Mouse (Mus musculus): Measurements from ENCODE around the gene Ppox.
"Not testable (repeated sequence)": the region's sequence is repeated elsewhere in the genome, so short reads cannot be mapped to it uniquely, and the experiment has no call there.

Ppox gene

DNA sequence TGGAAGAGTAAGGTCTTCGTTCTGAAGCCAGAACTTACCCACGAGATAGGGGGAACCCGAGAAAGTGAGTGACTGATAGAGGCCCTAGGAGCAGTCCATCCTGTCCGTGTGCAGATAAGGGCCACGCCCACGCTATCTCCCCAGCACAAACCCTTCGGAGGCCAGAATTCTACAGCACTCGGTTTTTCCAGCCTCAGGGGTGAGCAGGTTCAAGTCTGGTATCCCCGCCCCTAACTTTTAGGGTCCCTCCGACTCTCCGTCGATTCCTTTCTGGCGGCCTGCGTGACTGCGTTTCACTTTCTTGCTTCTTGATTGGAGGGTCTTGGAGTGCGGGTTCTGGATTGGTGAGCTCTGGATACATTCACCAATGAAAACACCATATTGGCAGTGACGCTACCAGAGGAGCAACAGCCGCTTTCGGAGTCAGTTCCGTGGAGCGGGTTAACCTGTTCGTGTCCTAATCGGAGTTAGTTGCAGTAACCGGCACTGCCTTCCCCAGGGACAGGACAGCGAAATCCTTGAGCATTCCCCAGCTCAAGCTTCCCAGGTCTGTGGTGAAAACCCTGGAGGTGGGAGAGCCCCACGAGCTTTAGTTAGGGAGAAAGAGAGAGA is at the start of gene Ppox:
Ppox (minus strand) TSS at position 271 of the 612 bp plus-strand sequence.
- peak; percentile 90 to 93 for DNase-seq (ENCODE audit: low spot score in 2 of 2)

DNA sequence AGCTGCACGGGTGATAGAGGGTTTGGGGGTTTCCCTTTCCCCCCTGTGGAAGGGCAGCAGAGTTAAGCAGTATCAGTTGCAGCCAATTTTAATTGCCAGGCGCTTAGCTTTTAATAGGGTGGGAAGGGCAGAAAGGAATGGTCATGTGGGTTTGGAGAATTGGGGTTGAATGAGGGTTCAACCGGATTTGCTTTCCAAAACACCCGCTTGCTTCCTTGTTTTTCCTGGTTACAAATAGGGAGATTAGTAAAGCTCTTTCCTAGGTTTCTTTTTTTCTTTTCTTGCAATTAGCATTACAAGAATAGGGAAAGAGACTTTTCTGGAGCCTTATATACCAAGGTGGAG is 49.2 kb upstream of the Ppox start:
- DNase-seq (ENCODE audit: low spot score in 2 of 2), result no peak

DNA sequence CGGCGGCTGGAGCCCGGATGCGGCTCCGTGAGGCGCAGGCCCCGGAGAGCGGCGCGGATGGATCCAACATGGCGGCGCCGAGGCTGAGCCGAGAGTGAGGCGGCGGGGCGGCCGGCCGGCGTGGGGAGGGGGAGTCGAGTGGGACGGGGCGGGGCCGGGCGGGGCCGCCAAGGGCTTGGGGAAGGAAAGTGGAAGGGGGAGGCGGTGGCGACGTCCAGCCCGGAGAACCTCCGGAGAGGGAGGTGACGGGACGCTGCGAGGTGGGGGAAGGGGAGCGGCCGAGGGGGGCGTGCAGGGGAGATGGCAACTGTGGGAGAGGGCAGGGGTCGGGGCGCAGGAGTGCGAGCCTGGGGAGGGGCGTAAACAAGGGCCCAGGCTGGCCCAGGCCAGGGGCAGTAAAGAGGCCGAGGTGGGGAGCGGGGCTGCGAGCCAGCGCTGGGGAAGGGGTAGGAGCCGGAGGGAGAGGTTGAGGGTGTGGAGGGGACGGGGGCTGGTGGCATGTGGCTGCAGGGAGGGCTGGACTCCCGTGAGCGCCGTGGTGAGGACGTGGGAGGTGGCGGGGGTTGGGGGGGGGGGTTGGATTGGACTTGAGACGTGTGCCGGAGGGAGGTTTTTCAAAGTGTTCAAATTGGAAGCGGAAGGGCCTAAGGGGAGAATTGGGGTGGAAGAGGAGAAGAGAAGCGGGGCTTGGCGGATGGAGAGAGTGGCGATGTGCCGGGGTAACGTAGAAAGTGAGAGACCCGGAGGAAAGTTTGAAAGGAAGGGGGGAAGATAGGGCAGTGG is 48.6 kb upstream of the Ppox start:
- DNase-seq (ENCODE audit: low spot score in 2 of 2), result peak in 1 of 2 experiments; percentile 61

DNA sequence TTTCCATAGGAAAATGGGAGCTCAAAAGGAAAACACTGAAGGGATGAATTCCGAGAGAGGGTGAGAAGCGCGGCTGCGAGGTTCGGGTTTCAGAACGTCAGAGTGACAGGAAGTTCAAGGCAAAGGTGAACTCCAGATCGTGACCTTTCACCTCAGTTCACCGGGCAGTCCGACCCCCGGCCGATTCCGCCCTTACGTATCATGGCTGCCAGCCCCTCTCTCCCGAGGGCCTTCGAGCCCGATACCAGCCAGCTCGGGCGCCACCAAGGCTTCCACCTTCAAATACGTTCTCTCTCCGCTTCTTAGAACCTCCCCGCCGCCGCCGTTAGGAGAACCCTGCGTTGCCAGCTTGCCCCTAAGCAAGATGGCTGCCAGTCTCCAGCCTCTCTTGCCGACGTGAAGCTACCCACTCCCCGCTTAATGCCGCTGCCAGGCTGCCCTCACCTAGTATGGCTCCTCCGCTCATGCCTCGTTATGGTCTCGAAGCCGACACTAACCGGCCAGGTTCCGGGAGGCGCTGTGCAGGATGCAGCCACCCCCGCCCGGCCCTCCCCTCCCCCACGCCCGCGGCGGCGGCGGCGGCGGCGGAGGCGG is 48.0 kb upstream of the Ppox start, which contains the start of gene Dedd:
Dedd (plus strand) TSS at position 307 of the 594 bp plus-strand sequence.
- DNase-seq (ENCODE audit: low spot score in 2 of 2), result peak; percentile 92 to 93

DNA sequence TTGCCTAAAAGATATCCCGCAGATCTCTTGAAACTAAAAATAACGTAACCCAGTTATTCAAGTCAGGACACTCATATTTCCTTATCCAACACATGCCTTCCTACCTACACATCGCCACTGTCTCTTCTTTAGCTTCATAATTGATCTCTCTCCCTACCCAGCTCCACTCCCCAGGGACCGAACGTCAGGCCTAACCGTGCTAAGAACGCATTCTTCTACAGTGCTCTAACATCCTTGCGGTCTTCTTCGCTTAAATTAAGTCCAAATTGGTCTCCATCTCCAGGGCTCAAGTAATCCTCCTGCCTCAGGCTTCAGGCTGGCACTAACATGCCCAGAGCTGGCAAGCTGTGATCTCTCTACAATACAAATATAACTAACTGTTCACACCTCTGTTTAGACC is 47.3 kb upstream of the Ppox start:
- no peak for DNase-seq (ENCODE audit: low spot score in 2 of 2)

DNA sequence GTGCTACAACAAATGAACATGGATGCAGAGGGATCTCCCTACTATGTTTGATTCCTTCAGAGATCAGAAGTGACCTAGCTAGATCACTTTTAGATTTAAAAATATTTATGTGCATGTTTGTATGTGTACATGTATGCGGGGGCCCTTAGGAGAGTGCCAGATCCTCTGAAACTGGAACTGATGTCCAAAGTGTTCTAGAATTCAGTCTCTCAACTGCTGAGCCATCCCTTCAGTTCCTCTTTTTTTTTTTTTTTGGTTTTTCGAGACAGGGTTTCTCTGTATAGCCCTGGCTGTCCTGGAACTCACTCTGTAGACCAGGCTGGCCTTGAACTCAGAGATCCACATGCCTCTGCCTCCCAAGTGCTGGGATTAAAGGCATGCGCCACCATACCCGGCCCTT is 45.6 kb upstream of the Ppox start:
- not testable (repeated sequence) for DNase-seq (ENCODE audit: low spot score in 2 of 2)

DNA sequence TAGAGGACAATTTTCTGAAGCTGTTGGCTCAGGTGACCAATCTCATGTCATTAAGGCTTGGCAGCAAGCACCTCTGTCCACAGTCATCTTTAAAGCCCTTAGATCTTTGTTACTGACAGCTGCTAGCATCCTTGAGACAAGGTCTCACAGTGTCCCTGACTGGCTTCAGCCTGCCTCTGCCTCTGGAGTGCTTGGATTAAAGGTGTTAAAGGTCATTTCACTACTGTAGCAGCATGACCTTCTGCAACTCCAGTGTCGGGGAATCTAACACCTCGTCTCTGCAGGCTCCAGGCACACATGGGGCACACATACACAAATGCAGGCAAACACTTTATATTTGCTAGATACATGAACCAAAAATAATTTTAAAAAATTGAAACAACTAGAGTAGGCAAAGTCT is 44.6 kb upstream of the Ppox start:
- no peak for DNase-seq (ENCODE audit: low spot score in 2 of 2)

DNA sequence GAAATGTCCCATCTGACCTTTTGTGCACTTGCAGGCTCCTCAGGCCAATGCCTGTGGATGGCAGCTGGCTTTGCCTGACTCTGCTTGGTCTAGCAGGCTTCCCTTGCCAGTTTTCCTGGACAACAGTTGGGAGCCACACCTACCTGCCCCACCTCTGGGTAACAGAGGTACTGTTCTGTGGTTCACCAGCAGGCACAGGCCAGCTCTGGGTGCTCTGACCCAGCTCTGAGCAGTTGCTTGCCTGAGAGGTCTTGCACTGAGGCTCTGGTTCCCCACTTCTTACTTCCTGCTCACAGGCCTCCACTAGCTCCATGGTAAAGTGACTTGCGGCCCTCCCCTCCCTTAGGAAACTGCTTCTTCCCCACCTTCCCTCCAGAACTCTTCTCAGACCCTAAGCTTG is 41.0 kb upstream of the Ppox start:
- no peak for DNase-seq (ENCODE audit: low spot score in 2 of 2)

DNA sequence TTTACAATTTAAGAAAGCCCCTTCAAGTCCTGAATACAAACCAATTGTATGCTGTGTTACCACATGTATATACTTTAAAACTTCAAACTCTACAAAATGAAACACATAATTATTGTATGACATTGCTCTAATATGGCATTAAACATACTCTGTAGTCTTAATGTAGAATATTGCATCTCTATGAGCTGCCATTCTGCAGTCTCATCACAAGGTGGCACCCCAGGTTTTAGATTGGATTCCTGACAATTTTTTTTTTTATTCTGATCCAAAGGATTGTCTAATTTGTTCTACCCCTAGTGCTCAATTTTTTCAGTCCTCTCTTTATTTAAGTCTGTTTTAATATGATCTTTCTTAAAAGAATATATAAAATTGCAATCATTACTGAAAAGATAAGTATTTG is 40.4 kb upstream of the Ppox start:
- no peak for DNase-seq (ENCODE audit: low spot score in 2 of 2)

DNA sequence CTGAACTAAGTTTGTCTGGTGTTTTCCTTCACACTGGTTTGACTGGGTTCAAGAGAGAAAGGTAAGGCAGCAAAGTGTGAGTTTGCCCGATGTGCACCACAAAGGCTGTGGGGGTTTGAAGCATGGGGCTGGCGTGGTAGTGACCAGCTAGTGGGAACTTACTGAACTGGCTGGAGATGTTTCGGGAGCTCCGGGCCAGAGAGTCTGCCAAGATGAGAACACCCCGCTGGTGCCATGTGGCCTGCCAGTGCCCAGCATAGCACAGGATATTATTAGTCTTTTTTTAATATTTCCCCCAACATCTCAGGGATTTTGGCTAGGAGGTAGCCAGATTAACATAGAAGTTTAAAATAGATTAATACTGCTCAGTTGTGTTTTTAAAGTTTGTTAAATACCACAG is 39.2 kb upstream of the Ppox start:
- DNase-seq (ENCODE audit: low spot score in 2 of 2), result no peak

DNA sequence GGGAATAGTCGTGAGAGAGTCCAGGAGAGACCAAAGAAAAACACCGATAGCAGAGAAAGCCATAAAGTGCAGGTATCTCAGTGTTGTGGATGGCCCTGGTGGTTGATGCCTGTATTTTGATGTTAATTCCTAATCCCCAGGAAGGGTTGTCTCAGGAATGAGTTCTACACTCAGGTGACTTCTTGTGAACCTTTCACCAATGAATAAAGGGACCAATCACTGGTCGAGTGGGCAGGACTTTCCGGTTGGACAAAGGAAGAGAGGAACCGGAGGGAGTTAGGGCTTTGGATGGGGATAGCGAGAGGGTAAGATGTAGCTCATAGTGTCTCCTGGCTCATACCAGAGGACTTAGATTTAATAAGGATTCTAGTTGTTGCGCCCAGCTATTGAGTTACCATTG is 38.8 kb upstream of the Ppox start:
- no peak for DNase-seq (ENCODE audit: low spot score in 2 of 2)

DNA sequence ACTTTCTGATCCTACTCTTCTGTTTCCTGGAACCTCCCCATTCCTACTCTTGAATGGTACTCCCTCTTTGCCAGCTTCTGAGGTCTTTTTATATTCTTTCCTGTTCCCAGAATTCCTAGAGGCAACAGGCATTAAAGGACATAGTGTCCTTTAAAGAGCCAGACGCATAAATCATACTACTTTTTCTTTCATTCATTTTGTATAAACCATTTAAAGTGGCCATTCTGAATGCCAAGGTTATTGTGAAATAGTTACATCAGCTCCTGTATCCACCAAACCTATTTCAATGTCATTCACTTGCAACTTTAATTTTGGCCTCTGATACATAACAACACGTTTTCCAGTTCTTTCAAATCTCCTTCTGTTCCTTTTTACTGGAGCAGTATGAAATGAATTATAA is 28.3 kb upstream of the Ppox start:
- DNase-seq (ENCODE audit: low spot score in 2 of 2), result no peak

DNA sequence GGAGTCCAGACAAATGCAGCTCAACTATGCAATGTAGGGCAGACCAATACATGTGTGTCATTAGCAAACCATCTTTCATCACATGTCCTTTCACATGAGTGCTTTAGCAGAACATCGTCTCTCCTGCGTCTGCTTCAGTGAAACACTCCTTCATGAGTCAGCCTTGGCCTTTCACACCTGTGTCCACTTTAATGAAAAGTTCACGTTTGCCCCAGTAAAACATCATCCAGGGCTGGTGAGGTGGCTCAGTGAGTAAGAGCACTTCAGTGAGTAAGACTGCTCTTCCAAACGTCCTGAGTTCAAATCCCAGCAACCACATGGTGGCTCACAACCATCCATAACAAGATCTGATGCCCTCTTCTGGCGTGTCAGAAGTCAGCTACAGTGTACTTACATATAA is 25.2 kb upstream of the Ppox start:
- DNase-seq (ENCODE audit: low spot score in 2 of 2), result not testable (repeated sequence)

DNA sequence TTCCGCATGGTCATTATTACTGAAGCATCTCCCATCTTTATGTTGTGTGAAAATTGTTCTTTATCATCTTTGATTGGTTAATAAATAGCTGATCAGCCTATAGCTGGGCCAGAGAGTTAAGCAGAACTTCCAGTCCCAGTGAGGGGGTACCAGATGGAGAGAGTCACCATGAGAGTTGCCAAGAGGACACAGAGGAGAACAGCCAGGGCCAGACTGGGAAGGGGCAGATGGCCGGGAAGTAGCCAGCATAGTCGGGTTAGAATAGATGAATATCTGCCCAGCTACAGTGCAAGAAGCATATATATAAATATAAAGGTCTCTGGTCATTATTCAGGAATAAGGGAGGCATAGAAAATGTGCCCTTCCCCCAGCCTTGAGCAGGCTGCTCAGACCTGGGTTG is 17.2 kb upstream of the Ppox start:
- DNase-seq (ENCODE audit: low spot score in 2 of 2), result no peak

DNA sequence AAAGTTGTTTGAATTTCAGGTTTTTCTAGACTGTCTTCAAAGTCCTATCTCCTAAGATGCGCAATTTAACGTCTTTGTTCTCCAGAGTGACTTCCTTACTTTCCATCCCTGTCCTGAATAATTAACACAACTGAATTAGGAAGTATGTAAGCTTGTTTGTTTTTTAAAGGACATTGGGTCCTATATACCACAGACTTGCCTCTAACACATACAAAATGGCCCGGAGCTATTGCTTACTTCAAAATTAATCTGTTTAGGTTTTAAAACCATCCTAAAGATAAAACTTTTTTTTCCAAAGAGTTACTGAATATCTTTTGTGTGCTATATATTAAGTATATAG is 14.0 kb upstream of the Ppox start:
- DNase-seq (ENCODE audit: low spot score in 2 of 2), result no peak

DNA sequence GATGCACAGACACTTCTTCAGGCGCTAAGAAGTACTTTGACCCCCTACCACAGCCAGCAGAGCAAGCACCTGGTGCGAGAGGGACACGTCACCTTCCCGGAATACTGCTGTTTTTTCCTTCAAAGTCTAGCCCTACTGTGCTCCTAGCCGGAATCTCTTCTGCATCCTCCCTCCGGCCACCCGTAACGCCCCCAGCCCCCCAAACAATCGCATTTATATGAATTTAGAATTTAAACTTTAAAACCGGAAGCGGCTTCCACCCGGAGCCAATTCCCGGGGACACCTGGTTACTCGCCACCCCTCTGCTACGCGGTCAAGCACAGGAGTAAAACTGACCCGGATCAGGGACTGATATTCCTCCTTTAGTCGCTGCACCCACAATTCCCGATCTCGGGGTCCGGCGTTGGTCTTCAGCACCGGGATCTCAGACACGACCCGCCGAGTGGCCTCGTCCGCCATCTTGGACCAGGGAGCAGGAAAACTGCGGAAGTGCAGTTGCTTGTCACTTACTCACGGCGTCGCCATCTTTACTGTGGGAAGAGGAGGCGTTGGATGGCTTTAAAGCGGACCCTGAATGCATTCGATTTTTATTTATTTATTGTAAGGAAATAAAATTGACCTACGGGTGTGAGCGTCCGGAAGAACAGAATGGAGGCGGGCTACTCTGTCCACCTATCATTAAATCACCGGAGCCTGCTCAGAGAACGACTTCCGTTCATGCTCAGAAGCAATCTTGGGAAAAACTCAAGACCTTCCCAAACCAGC is 13.5 kb upstream of the Ppox start, which contains the start of gene Ufc1:
Ufc1 (minus strand) TSS at position 727 of the 765 bp plus-strand sequence.
- DNase-seq (ENCODE audit: low spot score in 2 of 2), result peak in 1 of 2 experiments; percentile 79

DNA sequence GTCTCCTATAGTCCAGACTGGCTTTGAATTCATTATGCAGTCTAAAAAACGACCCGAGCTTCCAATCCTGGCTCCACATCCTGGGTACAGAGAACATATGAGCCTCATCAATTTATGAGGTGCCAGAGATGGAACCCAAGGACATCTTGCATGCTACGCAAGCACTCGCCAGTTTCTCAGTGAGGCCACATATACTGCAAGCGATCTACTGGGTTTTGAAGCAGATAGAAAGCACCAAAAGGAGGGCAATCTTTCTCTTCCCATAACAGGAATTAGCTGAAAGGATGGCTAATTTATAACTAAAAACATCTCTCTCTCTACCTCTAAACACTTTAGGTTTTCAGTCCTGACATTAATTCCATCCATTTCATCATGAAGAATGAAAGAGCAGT is 12.9 kb upstream of the Ppox start:
- DNase-seq (ENCODE audit: low spot score in 2 of 2), result no peak

DNA sequence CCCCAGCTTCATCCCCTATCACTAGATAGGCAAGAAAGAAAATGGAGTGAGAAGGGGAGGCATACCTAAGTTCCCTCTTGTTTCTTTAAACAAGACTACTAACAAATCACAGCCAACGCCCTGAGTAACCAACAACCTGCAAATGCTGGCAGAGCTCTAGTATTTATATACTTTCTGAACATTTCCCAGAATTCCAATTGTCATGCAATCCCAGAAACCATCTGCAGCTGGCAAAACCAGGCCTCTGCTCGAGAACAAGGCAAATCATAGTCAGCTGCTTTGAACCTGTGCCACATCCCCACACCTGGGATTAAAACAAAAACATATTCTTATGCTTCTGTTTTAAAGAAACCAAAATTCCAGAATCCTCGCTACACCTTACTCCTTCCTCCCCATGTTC is 12.4 kb upstream of the Ppox start:
- no peak for DNase-seq (ENCODE audit: low spot score in 2 of 2)

DNA sequence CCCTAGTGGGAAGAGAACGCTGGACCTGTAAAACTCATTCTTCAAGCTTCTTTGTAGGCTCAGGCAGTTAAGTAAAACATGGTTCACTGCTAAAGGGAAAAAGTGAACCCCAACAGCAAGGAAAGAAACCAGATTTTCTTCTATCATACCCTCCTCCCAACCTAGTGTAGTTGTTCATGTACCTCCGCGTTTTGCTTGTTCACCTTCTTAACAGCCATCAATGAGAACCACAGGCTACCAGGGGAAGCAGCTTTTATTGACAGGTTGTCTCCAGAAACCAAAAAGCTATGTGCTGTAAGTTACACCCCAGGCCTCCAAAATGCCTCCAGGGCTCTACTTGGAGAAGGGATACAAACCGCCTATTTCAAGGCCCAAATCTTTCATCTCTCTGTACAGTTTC is 7.3 kb upstream of the Ppox start:
- no peak for DNase-seq (ENCODE audit: low spot score in 2 of 2)

DNA sequence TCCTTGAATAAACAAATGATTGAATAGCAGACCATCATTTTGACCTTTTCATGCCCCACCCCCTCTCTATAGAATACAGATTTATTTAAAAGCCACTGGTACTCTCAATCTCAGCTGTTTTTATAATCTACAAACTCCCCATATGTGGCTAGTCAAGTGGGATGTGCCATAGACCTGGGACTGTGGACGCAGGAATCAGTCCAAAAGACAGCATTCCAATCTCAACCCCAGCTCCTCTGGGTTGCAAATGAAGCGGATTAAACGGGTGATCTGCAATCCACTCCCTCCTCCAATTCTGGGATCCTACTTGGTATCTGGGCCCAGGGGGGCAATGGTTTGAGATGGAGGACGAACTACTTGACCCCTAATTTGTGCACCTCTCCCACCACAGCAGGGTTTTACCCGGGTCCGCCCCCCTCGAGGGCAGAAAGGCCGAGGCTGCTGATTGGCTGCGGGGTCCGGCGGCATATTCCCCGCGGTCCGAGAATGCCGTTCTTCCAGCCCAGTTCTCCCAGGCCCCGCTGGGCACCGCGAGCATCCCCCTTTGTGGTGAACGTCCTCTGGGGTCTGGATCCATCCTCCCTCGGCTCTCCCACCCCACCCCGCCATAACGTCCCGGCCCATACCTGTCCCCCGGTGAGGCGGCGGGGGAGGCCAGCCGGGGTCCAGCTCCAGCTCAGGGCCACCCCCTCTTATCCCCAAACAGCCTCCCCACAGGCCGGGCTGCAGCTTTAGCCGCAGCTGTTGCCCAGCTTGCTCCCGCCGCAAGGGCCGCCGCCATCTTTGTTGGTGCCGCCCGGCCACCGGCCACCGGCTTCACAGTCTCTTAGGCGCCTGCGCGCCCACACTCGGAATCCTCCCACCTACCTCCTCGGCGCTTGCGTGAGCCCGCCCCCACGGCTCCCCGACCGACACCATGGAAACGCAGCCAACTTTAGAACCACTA is 6.4 kb upstream of the Ppox start, which contains the start of gene Usp21:
Usp21 (minus strand) TSS at position 856 of the 946 bp plus-strand sequence.
- peak; percentile 94 for DNase-seq (ENCODE audit: low spot score in 2 of 2)

DNA sequence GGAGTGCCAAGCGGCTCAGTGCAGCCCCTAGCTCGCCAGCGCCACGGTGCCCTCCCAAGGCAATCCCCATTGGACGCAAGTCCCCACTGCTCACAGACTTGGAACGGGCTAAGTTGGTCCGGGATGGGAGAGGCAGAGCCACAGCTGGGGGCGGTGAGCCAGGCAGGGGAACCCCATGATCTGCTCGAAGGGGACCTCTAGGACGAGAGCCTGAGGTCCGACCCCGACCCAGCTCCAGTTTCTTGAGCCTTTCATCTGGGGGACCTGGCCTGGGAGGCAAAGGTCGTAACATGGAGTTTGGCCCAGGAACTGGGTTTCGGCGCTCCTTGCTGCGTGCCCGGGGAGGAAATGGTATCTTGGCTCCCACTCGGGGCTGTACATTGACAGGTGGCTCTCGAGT is 5.5 kb upstream of the Ppox start:
- DNase-seq (ENCODE audit: low spot score in 2 of 2), result no peak
